Comparison of ENCODE assay signal across 8 mouse cellular contexts in genomic region chrX:143080458-143081336, GRCm38 (mm10). TPM values are rescaled to one million over a fixed set of nuclear protein-coding genes. Genes with fewer than 3 reads are reported as not detected.
DNase-seq lines count a peak whose midpoint lies in the region; ATAC-seq and TF ChIP-seq lines count a peak whose summit lies in the region.

No protein-coding gene starts in this region.

- no peak for ATAC-seq in kidney, postnatal 0 days (replicated peaks; ENCODE audit: low FRiP score, low read depth)
- ATAC-seq in heart, embryonic 12.5 days (ENCODE audit: insufficient number of reproducible peaks, low FRiP score): peak; percentile 33; the same call in 1 of the 2 replicates
- ATAC-seq in liver, embryonic 12.5 days: no peak
- peak; percentile 68; the same call in 1 of the 2 replicates for ATAC-seq in stomach, embryonic 15.5 days (ENCODE audit: insufficient read depth, low FRiP score, low read depth)

- no peak overlapping the region for H3K27ac ChIP-seq in kidney, postnatal 0 days
- H3K27ac ChIP-seq in heart, embryonic 12.5 days (ENCODE audit: poor library complexity, severe bottlenecking): no peak overlapping the region
- H3K27ac ChIP-seq in liver, embryonic 12.5 days: no peak overlapping the region
- peak overlapping the region; percentile 38; the same call in 1 of the 2 replicates for H3K27ac ChIP-seq in stomach, embryonic 15.5 days

- H3K4me1 ChIP-seq in kidney, postnatal 0 days (replicated peaks; ENCODE audit: insufficient read depth, low read length): no peaks in the 10 kb centered on the region
- no peaks in the 10 kb centered on the region for H3K4me1 ChIP-seq in heart, embryonic 12.5 days (replicated peaks)
- H3K4me1 ChIP-seq in liver, embryonic 12.5 days: no peaks in the 10 kb centered on the region
- H3K4me1 ChIP-seq in stomach, embryonic 15.5 days: no peaks in the 10 kb centered on the region

- no peaks in the 10 kb centered on the region for H3K36me3 ChIP-seq in kidney, postnatal 0 days (ENCODE audit: insufficient read depth, low read length)
- no peaks in the 10 kb centered on the region for H3K36me3 ChIP-seq in heart, embryonic 12.5 days
- H3K36me3 ChIP-seq in liver, embryonic 12.5 days: no peaks in the 10 kb centered on the region
- H3K36me3 ChIP-seq in stomach, embryonic 15.5 days: no peaks in the 10 kb centered on the region

- peak overlapping the region; percentile 9; the same call in 1 of the 2 replicates for H3K4me3 ChIP-seq in kidney, postnatal 0 days (replicated peaks; ENCODE audit: low read depth, low read length)
- H3K4me3 ChIP-seq in heart, embryonic 12.5 days: peak overlapping the region; percentile 35
- H3K4me3 ChIP-seq in liver, embryonic 12.5 days: no peak overlapping the region
- peak overlapping the region; percentile 10; the same call in 1 of the 2 replicates for H3K4me3 ChIP-seq in stomach, embryonic 15.5 days (replicated peaks)

- peak overlapping the region; percentile 54 for H3K4me2 ChIP-seq in kidney, postnatal 0 days (ENCODE audit: low read length)
- peak overlapping the region; percentile 68 for H3K4me2 ChIP-seq in heart, embryonic 12.5 days
- peak overlapping the region; percentile 26 for H3K4me2 ChIP-seq in liver, embryonic 12.5 days
- peak overlapping the region; percentile 47 for H3K4me2 ChIP-seq in stomach, embryonic 15.5 days

- no peak for TF ChIP-seq CTCF in kidney, postnatal 0 days (IDR thresholded peaks at IDR 0.05; ENCODE audit: low read depth)

- H3K27me3 ChIP-seq in kidney, postnatal 0 days (ENCODE audit: insufficient read depth, low read length): no peaks in the 10 kb centered on the region
- H3K27me3 ChIP-seq in heart, embryonic 12.5 days (replicated peaks): peaks cover 47% of the 10 kb centered on the region
- peaks cover 62% of the 10 kb centered on the region for H3K27me3 ChIP-seq in liver, embryonic 12.5 days (replicated peaks)
- no peaks in the 10 kb centered on the region; the same call in 1 of the 2 replicates for H3K27me3 ChIP-seq in stomach, embryonic 15.5 days (replicated peaks)

- no peak overlapping the region for H3K9ac ChIP-seq in kidney, postnatal 0 days (ENCODE audit: low read depth, low read length)
- H3K9ac ChIP-seq in heart, embryonic 12.5 days: 0 out of 2 replicates have a peak overlapping the region, but pooled peaks have one; percentile 9
- H3K9ac ChIP-seq in liver, embryonic 12.5 days: no peak overlapping the region
- no peak overlapping the region for H3K9ac ChIP-seq in stomach, embryonic 15.5 days

- WGBS in kidney, postnatal 0 days: 21% methylated on average over 23 of the region's 23 CpGs
- WGBS in heart, embryonic 12.5 days: 16% methylated on average over 23 of the region's 23 CpGs
- WGBS in liver, embryonic 12.5 days (ENCODE audit: insufficient replicate concordance): 24% methylated on average over 21 of the region's 23 CpGs
- WGBS in stomach, embryonic 15.5 days: 21% methylated on average over 22 of the region's 23 CpGs

- no peaks in the 10 kb centered on the region for H3K9me3 ChIP-seq in kidney, postnatal 0 days (replicated peaks; ENCODE audit: low read length)
- H3K9me3 ChIP-seq in heart, embryonic 12.5 days (replicated peaks): no peaks in the 10 kb centered on the region
- no peaks in the 10 kb centered on the region for H3K9me3 ChIP-seq in liver, embryonic 12.5 days (replicated peaks)
- no peaks in the 10 kb centered on the region for H3K9me3 ChIP-seq in stomach, embryonic 15.5 days

- DNase-seq in kidney, postnatal 0 days (ENCODE audit: low spot score): peak; percentile 11
- no peak for DNase-seq in kidney, postnatal 25 days
- peak; percentile 65 for DNase-seq in embryo, embryonic 10 days (ENCODE audit: low spot score)
- DNase-seq in spleen, adult 18-20 months: no peak
- no peak for DNase-seq in spleen, postnatal 36 days (ENCODE audit: low spot score in 2 of 2)

RNA-seq across cellular contexts. Expression of gene Rtl9, which starts 18.7 kb away (rescaled TPM):
- 0.08 and 0.10 TPM in 2 replicates for polyA plus RNA-seq in kidney, postnatal 0 days (2015; fragmentation: Nextera tagmentation; extraction: Ambion mirVana)
- polyA plus RNA-seq in heart, embryonic 12.5 days (2016; fragmentation: Nextera tagmentation; extraction: Ambion mirVana): 0.04 TPM in 2 replicates
- polyA plus RNA-seq in liver, embryonic 12.5 days (2016; fragmentation: Nextera tagmentation; extraction: Ambion mirVana): 0.02 TPM in 1 of 2 replicates, not detected in the other
- 0.66 and 0.71 TPM in 2 replicates for polyA plus RNA-seq in stomach, embryonic 15.5 days (2015; fragmentation: Nextera tagmentation; extraction: Ambion mirVana)

Comparison
In these comparisons a context has a peak if more than half of its experiments do, and no peak if none do; other contexts are left out.
1. DNase-seq: peak in kidney, postnatal 0 days (single experiment) and embryo, embryonic 10 days (single experiment); none in kidney, postnatal 25 days (0 of 2), spleen, adult 18-20 months (0 of 2) and spleen, postnatal 36 days (0 of 2).
2. ATAC-seq: peak in heart, embryonic 12.5 days (single experiment) and stomach, embryonic 15.5 days (single experiment); none in kidney, postnatal 0 days (single experiment) and liver, embryonic 12.5 days (single experiment).
3. Peak in every context shown above with its lines, with median percentiles within 50 percentile points of each other: H3K4me2 ChIP-seq.